Mouse (Mus musculus) T-helper 17 cell (primary cell): Measurements from ENCODE around the gene Stk10.

Source experiments
- in situ Hi-C, 2 experiments: fragments of 300-600 bp; cut with MboI, MseI; formaldehyde crosslinking; loops; 1 replicate in 1 of 2; 2 replicates in 1 of 2; pipeline ENCODE4 v1.15.1; 2025; ENCODE audit warnings: high pct_unique_total_duplicates in 2 of 2

Gene Stk10

DNA sequence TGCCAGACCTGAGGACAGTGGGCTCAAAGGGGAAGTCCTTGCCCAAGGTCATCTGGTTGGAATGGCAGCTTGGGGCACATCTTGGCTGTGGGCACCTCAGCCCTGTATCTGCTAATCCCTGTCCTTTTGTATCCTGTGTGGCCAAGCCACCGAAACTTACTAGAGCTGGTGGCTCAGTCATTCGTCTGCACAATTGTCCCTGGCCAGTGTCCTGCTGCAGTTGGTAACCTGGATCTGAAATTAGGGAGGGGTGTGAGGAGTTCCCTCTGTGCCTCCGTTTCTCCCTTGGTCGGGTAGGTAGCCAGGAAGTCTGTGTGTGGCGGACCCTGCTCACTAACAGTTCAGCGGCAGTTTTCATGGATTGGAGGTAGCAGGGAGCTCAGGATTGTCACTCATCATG lies 57.1 kb downstream of the Stk10 start:
- in situ Hi-C loops, result loop anchor here in 1 of 2 experiments (5.0 kb wide), 1 partner anchor 138 kb away; no protein-coding TSS in a partner anchor

DNA sequence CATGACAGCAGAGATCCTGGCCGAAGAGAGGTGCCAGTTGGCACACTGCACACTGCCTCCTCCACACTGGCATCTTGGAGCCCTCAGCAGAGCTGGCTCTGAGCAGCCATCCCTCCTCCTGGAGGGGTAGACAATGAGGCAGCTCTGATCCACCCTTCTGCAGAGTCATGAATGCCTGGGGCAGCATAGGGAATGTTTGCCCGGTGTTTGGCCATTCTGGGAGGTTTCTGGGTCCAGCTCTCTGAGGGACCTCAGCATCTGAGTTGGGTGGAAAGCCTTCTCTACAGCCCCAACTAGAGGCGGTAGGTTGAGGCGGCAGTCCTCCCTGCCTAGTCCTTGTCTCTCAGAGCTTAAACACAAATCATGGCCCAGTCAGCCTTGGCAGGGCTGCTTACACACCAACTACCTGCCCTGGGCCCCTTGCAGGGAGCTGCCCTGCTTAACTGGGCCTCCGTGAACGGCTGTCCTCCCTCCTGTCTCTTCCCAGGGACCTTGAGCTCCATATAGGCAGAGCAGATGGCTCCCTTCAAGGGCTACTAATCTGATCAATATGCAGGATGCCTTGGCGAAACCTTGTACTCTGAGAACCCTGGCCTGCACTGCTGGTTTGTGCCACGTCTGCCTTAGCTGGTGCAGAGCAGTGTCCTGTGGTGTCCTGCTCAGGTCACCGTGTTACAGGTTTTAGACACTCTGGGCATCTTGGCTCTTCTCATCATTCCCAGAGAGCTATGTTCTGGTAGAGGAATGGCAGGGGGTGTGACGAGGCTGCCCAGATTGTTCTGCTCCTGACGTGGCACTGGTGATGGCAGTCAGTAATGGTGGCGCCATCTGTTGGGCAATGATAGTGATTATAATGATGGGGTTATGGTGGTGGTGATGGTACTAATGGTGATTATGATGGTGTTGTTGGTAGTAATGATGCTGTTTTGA lies 59.1 kb downstream of the Stk10 start:
- in situ Hi-C loops, result loop anchor here in 1 of 2 experiments (5.0 kb wide), 1 partner anchor 140 kb away; no protein-coding TSS in a partner anchor

DNA sequence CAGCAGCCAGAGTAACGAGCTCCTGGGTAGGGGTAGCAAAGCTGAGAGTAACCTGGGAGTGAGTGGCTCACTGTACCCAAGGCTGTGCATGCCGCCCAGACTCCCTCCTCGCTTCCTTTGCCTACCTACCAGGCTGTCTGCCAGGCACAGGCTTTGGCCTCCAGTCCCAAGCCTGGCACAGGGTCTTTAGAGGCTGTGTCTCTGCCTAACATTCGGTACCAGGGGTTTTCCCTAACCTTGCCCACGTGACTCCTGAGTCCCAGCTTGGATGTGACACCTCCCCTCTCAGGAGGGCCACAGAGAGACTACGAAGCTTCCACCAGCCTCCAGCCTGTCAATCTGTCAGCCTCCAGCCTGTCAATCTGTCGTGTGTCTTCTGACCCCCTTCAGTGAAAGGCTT lies 60.0 kb downstream of the Stk10 start:
- in situ Hi-C loops, result loop anchor here in 1 of 2 experiments (5.0 kb wide), 1 partner anchor 141 kb away; no protein-coding TSS in a partner anchor

DNA sequence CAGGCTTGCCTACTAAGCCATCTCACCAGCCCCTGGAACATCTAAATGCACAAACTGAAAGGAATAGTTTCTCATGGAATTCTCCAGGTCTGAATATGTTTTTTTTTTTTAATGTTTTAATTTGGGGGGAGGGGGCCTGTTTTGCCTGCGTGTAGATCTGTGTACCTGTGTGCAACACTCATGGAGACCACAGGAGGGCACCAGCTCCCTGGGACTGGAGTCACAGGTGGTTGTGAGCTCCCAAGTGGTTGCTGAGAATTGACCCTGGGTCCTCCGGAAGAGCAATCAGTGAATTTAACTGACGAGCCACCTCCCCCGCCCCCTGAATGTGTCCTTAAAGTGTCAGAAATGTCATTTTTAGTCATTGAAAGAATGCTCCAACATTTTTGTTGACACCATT lies 61.0 kb downstream of the Stk10 start:
- in situ Hi-C loops, result loop anchor here in 1 of 2 experiments (5.0 kb wide), 1 partner anchor 142 kb away; no protein-coding TSS in a partner anchor

DNA sequence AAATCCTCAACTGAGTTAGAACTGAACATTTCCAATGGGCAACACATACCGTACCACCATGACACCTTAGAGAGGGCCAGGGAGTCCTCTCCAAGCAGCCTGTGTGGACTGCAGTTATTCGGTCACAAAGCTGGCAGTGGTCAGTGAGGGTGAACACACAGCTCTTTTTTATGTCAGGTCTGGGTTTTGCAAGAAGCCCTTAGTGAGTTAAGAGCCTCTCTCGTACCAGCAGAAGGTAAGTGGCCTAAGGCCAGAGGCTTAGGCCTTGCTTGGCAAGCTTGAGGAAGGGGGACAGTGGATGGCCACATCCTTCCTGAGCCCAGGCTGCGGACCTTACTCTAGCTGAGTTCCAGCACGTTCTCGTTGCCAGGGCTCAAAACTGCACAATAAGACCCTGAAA lies 67.3 kb downstream of the Stk10 start:
- in situ Hi-C loops, result loop anchor here in 1 of 2 experiments (25.0 kb wide), 1 partner anchor 537 kb away; the partner anchor contains the start of gene Fgf18

DNA sequence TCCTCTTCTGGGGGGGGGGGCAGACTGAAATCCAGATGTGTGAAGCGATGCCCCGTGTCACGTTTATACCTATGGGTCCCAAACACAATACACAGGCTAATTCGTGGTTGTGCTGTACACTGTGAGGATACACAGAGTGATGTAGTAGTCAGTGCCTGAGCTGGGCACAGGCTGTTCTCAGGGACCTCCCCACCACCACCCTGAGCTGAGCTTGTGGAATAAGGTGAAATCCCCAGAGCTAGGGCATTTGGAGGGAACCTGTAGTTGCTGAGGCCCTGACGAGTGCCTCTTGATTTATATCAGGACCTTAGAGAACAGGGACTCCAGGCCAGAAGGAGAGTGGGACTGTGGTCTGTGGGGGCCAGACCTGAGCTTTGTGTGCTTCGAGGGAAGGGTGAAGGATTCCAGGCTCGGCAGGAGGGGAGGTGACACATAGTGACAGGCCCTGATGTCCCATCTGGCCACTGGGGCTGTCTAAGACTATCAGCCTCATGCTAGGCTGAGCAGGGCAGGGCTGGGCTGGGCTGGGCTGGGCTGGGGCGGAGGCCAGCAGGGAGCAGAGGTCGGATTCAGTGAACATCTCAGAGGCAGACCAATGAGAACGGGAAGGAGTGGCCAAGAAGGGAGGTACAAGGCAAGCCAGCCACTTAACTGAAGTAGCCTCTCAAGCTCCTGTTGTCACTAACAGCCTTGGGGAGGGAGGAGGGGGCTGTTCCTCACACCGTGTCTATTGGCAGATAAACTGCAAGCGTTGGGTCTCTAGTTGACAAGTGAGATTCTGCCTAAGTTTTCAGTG lies 68.6 kb downstream of the Stk10 start:
- in situ Hi-C loops, result loop anchor here in 1 of 2 experiments (25.0 kb wide), 1 partner anchor 536 kb away; the partner anchor contains the start of gene Fgf18

DNA sequence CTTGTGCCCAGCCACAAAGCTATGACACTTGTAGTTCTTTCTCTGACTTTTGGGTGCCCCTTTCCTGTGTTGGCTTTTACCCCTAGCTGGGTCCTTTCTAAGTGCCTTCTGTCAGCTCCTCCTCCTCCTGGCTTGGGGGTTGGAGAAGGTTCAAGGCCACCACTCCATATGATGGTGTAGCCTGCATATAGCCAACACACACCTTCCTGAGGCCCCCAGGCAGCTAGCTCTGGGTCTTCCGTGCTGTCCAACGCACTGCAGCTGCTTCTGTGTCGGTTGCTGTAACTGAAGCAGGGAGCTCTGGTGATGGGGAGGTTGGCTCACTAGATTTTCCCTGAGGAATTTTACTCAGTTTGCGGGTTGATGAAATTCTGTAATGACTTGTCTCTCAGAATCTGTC lies 71.6 kb downstream of the Stk10 start:
- in situ Hi-C loops, result loop anchor here in 1 of 2 experiments (25.0 kb wide), 1 partner anchor 533 kb away; the partner anchor contains the start of gene Fgf18

DNA sequence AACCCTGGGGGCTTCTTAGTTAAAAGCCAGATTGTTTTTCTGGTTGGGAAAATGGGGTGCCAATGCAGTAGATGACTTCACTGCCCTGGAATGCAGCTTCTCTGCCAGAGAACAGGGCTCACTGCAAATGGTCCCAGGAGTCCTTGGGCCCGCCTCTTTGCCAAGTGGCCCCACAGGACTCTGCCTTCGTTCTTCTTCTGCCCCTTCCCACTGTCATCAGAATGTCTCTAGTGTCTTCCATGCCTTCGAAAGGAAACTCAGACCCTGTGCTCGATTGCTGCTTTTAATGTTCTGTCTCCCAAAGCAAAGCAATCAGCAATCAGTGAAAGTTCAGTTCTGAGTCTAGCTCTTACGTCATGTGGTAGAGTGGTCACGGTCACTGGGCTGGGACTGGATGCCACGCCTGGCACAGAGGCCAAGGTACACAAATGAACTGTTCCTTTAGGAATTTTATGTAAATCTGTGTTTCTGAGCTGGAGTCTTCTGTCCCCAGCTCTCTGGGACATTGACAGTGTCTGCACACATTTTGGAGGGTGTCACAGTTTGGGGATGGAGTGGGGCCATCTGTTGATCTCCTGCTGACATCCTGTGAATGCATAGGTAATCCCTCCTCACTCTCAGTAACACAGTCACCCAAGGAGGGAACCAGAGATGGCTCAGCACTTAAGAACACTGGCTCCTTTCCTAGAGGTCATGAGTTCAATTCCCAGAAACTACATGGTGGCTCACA lies 72.2 kb downstream of the Stk10 start:
- in situ Hi-C loops, result loop anchor here in 1 of 2 experiments (25.0 kb wide), 1 partner anchor 532 kb away; the partner anchor contains the start of gene Fgf18

DNA sequence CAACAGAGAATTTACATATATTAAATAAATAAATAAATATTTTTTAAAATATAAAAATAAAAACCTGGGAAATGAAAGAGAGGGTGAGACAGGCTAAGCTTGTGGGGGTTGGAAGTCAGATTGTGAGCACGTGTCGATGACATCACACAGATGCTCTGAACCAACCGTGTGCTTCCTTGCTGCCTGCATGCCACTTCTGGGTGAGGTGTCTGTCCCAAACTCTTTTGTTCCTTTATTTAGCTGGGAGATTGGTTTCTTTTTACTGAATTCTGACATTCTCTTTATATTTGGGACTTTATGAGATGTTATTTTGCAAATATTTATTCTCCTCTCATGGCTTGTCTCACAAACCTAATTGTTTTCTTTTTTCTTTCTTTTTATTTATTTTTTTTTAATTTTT lies 72.8 kb downstream of the Stk10 start:
- in situ Hi-C loops, result loop anchor here in 1 of 2 experiments (25.0 kb wide), 1 partner anchor 531 kb away; the partner anchor contains the start of gene Fgf18

DNA sequence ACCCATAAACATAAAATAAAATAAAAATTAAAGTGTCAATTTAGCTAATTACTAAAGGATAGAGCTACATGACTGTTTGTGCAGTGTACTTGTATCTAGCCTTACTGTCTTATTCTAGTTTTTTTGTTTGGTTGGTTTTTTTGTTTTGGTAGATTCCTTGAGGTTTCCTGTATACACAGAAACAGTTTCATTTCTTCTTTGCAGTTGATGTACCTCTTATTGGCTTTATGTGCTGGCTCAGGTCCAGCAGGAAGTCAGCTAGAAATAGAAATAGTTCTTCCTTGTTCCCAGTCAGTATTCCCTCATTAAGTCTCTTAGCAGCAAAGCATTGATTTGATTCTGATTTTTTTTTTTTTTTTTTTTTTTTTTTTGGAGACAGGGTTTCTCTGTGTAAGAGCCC lies 74.2 kb downstream of the Stk10 start:
- in situ Hi-C loops, result loop anchor here in 1 of 2 experiments (25.0 kb wide), 1 partner anchor 530 kb away; the partner anchor contains the start of gene Fgf18

DNA sequence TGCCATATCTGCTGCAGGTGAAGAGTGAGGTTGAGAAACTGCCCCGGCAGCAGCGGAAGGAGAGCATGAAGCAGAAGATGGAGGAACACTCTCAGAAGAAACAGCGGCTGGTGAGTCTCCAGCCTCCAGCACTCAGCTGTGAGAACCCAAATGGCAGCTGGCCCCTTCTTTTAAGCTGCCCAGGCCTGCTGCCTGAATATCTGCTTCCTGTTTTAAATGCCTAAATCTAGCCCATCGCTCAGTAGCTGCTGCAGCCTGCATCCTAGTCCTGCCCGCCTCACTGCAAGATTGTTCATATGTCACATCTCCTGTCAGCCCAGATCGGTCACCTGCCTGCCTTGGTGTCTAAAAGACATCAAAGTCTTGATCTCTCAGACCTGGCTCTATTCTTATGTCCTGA lies 77.5 kb downstream of the Stk10 start:
- in situ Hi-C loops, result loop anchor here (10.0 to 25.0 kb wide), 3 partner anchors 294 to 527 kb away; partner anchors contain the start of gene Fgf18 (in 1 of the 2)

DNA sequence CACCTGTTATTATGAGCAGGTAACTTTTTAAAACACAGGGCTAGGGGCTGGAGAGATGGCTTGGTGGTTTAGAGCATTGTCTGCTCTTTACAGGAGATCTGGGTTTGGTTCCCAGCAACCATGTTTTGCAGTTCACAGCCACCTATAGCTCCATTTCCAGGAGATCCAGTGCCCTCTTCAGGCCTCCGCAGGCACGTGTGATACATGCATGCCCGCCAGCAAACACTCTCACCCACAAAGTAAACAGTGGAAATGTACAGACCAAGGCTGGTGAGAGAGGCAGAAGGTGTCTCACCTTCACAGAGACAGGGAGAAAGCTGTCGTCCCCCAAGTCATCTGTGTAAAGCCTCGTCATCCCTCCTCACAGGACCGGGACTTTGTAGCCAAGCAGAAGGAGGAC lies 79.2 kb downstream of the Stk10 start:
- in situ Hi-C loops, result loop anchor here (10.0 to 25.0 kb wide), 3 partner anchors 292 to 525 kb away; partner anchors contain the start of gene Fgf18 (in 1 of the 2)

DNA sequence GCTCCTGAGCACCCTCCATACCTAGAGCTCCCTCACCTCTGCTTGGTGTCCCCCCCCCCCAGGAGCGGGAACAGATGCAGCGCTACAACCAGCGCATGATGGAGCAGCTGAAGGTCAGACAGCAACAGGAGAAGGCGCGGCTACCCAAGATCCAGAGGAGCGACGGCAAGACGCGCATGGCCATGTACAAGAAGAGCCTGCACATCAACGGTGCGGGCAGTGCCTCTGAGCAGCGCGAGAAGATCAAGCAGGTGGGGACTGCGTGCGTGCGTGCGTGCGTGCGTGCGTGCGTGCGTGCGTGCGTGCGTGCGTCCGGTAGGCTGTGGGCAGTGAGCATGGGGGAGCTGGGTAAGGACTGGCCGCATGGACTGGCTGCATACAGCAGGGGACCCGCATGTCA lies 81.4 kb downstream of the Stk10 start:
- in situ Hi-C loops, result loop anchor here (10.0 to 25.0 kb wide), 3 partner anchors 290 to 523 kb away; partner anchors contain the start of gene Fgf18 (in 1 of the 2)

DNA sequence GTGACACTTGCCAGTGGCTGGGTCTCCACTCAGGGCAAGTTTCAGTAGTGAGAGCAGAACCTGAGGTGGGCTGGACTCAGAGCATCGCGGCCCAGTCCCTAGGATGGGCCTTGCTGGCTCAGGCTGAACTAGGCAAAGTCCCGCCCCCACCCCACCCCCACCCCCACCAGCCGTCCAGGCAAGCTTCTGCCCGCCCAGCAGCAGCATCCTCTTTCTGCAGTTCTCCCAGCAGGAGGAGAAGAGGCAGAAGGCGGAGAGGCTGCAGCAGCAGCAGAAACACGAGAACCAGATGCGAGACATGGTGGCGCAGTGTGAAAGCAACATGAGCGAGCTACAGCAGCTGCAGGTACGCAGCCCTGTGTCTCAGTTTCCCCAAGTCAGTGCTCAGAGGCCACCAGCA lies 82.5 kb downstream of the Stk10 start:
- in situ Hi-C loops, result loop anchor here (10.0 to 25.0 kb wide), 3 partner anchors 289 to 522 kb away; partner anchors contain the start of gene Fgf18 (in 1 of the 2)

DNA sequence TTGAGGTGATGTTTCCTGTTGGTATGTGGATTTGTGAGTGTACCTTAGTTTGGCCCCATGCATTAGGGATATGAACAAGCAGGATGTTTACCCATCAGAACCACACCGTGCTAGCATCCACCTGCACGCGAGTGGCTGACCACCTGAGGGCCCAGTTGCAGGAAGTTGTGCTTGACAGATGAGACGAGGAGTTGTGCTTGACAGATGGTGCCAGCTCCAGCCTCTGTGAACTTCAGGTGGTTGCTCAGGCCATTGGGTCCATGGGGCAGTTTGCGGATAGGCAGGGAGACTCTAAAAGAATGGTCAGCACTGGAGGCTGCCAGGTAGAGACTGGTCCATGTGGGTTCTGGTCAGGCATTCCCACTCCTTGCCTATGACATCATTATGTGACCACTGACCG lies 83.0 kb downstream of the Stk10 start:
- in situ Hi-C loops, result loop anchor here (10.0 to 25.0 kb wide), 3 partner anchors 289 to 521 kb away; partner anchors contain the start of gene Fgf18 (in 1 of the 2)

DNA sequence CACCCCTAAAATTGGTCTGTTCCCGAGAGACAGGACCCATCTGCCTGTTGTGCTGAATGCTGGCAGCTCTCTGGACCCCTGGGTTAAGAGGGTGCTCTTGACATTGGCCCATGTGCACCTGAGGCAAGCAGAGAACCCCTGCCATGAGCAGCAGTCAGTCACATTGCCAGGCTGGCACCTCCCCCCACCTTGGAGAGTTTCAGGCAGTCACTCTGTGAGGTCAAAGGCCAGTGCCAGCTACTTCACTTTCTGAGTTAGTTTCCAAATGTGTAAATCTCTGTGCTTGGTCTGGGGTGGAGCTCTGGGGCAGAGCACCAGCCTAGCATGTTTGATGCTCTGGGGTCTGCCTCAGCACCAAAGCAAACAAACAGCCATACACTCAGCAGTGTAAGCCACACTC lies 84.9 kb downstream of the Stk10 start:
- in situ Hi-C loops, result loop anchor here (10.0 to 25.0 kb wide), 3 partner anchors 287 to 519 kb away; partner anchors contain the start of gene Fgf18 (in 1 of the 2)

DNA sequence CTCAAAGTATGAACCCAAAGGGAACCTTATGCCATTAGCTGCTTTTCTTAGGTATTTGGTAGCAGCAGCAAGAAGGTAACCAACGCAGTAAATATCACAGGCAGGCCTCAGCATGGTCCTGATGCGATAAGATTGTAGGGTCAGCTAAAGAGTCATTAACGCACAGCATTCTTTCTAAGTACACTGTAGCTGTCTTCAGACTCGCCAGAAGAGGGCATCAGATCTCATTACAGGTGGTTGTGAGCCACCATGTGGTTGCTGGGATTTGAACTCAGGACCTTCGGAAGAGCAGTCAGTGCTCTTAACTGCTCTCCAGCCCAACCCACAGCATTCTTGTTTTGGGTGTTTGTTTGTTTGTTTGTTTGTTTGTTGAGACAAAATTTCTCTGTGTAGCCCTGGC lies 85.5 kb downstream of the Stk10 start:
- in situ Hi-C loops, result loop anchor here (10.0 to 25.0 kb wide), 3 partner anchors 286 to 519 kb away; partner anchors contain the start of gene Fgf18 (in 1 of the 2)

DNA sequence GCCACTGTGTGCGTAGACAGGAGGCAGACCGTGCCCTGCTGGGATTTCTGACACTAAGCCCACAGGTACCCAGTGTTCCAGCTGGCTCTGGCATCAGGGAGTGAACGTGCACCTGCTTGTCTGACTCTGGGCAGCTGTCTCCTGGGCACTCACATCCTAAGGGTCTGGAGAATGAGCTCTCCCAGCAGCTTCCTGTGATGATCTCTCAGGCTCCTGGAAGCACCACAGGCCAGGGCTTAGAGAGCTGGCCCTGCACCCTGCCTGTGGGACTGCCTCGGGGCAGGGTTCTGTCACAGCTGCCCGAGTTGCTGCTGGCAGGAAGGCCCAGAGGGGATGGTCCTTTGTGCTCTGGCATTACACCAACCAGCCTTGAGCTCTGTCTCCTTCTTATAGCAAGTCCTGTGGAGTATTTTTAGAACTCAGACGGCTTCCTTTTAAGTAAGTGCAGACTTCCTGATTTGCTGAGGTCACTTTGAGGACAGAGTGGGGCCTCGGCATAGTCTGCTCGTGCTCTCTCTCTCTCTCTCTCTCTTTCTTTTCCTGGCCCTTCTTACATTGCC lies 86.2 kb downstream of the Stk10 start:
- in situ Hi-C loops, result loop anchor here (10.0 to 25.0 kb wide), 3 partner anchors 285 to 518 kb away; partner anchors contain the start of gene Fgf18 (in 1 of the 2)

DNA sequence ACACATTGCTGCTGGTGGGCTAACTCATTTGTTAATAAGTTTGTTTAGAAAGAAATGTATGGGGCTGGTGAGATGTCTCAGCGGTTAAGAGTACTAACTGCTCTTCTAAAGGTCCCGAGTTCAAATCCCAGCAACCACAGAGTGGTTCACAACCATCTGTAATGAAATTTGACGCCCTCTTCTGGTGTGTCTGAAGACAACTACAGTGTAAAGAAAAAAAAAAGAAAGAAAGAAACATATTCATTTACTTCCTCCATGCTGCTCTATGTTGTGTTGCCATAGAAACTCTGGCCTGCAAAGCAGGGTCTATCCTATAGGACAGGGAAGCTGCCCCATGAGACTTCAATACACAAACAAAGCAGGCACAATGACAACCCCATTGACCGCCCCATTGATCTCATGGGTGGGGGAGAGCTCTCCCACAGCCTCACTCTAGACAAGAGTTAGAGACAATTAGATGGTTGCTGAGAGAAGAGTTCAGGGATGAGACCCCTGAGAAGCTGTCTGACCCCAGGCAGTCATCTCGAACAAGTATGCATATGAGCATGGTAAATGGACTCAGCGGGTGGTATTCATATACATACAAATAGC lies 86.9 kb downstream of the Stk10 start:
- in situ Hi-C loops, result loop anchor here (5.0 to 25.0 kb wide), 5 partner anchors 87 to 517 kb away; partner anchors contain the start of gene Fgf18 (in 1 of the 2)
